In genomic region chr8:117115676-117116446, GRCm38 (mm10) we compare ENCODE assay signal across 8 mouse cellular contexts. TPM values are rescaled to one million over a fixed set of nuclear protein-coding genes. Genes with fewer than 3 reads are reported as not detected.
A peak's percentile ranks its signal among the peaks of the same experiment; 100 is the strongest.
DNase-seq lines count a peak whose midpoint lies in the region; ATAC-seq and TF ChIP-seq lines count a peak whose summit lies in the region.

No protein-coding gene starts in this region.

- no peak for DNase-seq in G1E (ENCODE audit: low spot score)
- DNase-seq in c-Kit-positive CD71-positive TER-119-negative erythroid progenitor cells, embryonic 14.5 days (ENCODE audit: low read depth): peak; percentile 39
- peak; percentile 64 for DNase-seq in lung, adult 2 months
- DNase-seq in splenic B cell, adult 2 months (ENCODE audit: low read depth, low spot score): peak; percentile 57
- DNase-seq in thymus, postnatal 0 days (ENCODE audit: low spot score): no peak
- no peak for DNase-seq in left cerebral cortex, postnatal 10 days (ENCODE audit: extremely low spot score in 1 of 2, low spot score in 2 of 2)

- H3K27me3 ChIP-seq in G1E (ENCODE audit: insufficient read depth, low read length): no peaks in the 10 kb centered on the region; the same call in 1 of the 2 replicates
- no peaks in the 10 kb centered on the region for H3K27me3 ChIP-seq in forebrain, embryonic 16.5 days (replicated peaks; ENCODE audit: control insufficient read depth, insufficient read depth, low read length)
- H3K27me3 ChIP-seq in intestine, postnatal 0 days (replicated peaks; ENCODE audit: control insufficient read depth, insufficient read depth, low read length): no peaks in the 10 kb centered on the region
- no peaks in the 10 kb centered on the region for H3K27me3 ChIP-seq in splenic B cell, adult 2 months (ENCODE audit: control insufficient read depth, insufficient read depth, low read length, poor library complexity, severe bottlenecking)

- WGBS in forebrain, embryonic 16.5 days: 16% methylated on average over 13 of the region's 13 CpGs
- WGBS in intestine, postnatal 0 days: 9% methylated on average over 13 of the region's 13 CpGs
- 15% methylated on average over 13 of the region's 13 CpGs for WGBS in lung, adult 2 months

- no peak overlapping the region for H3K27ac ChIP-seq in forebrain, embryonic 16.5 days (ENCODE audit: low read length)
- H3K27ac ChIP-seq in intestine, postnatal 0 days (ENCODE audit: low read depth, low read length): peak overlapping the region; percentile 92

- no peak overlapping the region for H3K9ac ChIP-seq in forebrain, embryonic 16.5 days (replicated peaks; ENCODE audit: low read depth, low read length)
- no peak overlapping the region for H3K9ac ChIP-seq in intestine, postnatal 0 days (ENCODE audit: low read depth, low read length)

- H3K9me3 ChIP-seq in G1E (replicated peaks): peaks cover 3% of the 10 kb centered on the region; the same call in 1 of the 2 replicates
- H3K9me3 ChIP-seq in forebrain, embryonic 16.5 days (ENCODE audit: control insufficient read depth, low read length): no peaks in the 10 kb centered on the region
- H3K9me3 ChIP-seq in intestine, postnatal 0 days (ENCODE audit: control insufficient read depth): no peaks in the 10 kb centered on the region

- intact Hi-C loops in left cerebral cortex, postnatal 10 days (cut with DNase I): no loop called here

- H3K4me2 ChIP-seq in forebrain, embryonic 16.5 days (ENCODE audit: low read length): peak overlapping the region; percentile 31
- H3K4me2 ChIP-seq in intestine, postnatal 0 days (replicated peaks; ENCODE audit: low read depth): peak overlapping the region; percentile 50

- ATAC-seq in G1E (ENCODE audit: extremely low read depth, insufficient number of reproducible peaks, low FRiP score, poor library complexity, severe bottlenecking): peak; percentile 41
- ATAC-seq in forebrain, embryonic 16.5 days: no peak
- ATAC-seq in intestine, postnatal 0 days: peak; percentile 84

- no peak overlapping the region; the same call in 1 of the 2 replicates for H3K4me3 ChIP-seq in G1E (ENCODE audit: low read depth, low read length)
- 0 out of 2 replicates have a peak overlapping the region, but pooled peaks have one; percentile 3 for H3K4me3 ChIP-seq in forebrain, embryonic 16.5 days (replicated peaks; ENCODE audit: low read length)
- no peak overlapping the region for H3K4me3 ChIP-seq in intestine, postnatal 0 days (ENCODE audit: low read depth, low read length)
- H3K4me3 ChIP-seq in lung, adult 2 months (replicated peaks; ENCODE audit: extremely low read depth, low read depth, low read length): no peak overlapping the region

- TF ChIP-seq POLR2A in lung, adult 2 months (IDR thresholded peaks at IDR 0.05; ENCODE audit: borderline replicate concordance, extremely low read depth, low read depth, low read length): no peak

- H3K36me3 ChIP-seq in G1E (replicated peaks): no peaks in the 10 kb centered on the region
- no peaks in the 10 kb centered on the region for H3K36me3 ChIP-seq in forebrain, embryonic 16.5 days (ENCODE audit: control insufficient read depth, insufficient read depth)
- no peaks in the 10 kb centered on the region for H3K36me3 ChIP-seq in intestine, postnatal 0 days (ENCODE audit: control insufficient read depth, insufficient read depth)
- no peaks in the 10 kb centered on the region for H3K36me3 ChIP-seq in splenic B cell, adult 2 months (ENCODE audit: control insufficient read depth, insufficient read depth, low read length, poor library complexity, severe bottlenecking)

- peaks cover 21% of the 10 kb centered on the region for H3K4me1 ChIP-seq in G1E (ENCODE audit: insufficient read depth, low read depth, low read length)
- H3K4me1 ChIP-seq in forebrain, embryonic 16.5 days (replicated peaks; ENCODE audit: control insufficient read depth, insufficient read depth, low read length): peaks cover 9% of the 10 kb centered on the region
- no peaks in the 10 kb centered on the region for H3K4me1 ChIP-seq in intestine, postnatal 0 days (replicated peaks; ENCODE audit: control insufficient read depth, insufficient read depth, low read length)
- no peaks in the 10 kb centered on the region for H3K4me1 ChIP-seq in lung, adult 2 months (ENCODE audit: control insufficient read depth, insufficient read depth, low read length)

- no peak for TF ChIP-seq CTCF in G1E (IDR thresholded peaks at IDR 0.05; ENCODE audit: low read depth, low read length)
- TF ChIP-seq CTCF in intestine, postnatal 0 days (IDR thresholded peaks at IDR 0.05; ENCODE audit: low read depth): peak; percentile 55
- TF ChIP-seq CTCF in lung, adult 2 months (IDR thresholded peaks at IDR 0.05; ENCODE audit: insufficient read depth, low read length): no peak

RNA-seq across cellular contexts. Expression of gene Bco1, which starts 20.2 kb away (rescaled TPM):
- total RNA-seq in G1E (2014; fragmentation: Nextera tagmentation) (not detected in 2 replicates), G1E (2017) (0.06 TPM in 1 of 2 replicates, not detected in the other)
- not detected in 2 replicates for polyA plus RNA-seq in G1E (2012)
- polyA plus RNA-seq in forebrain, embryonic 16.5 days (2015; fragmentation: Nextera tagmentation; extraction: Ambion mirVana): 0.11 TPM in 1 of 2 replicates, not detected in the other
- 0.52 and 0.55 TPM in 2 replicates for polyA plus RNA-seq in intestine, postnatal 0 days (2015; fragmentation: Nextera tagmentation; extraction: Ambion mirVana)
- 0.34 TPM in 1 of 2 replicates, not detected in the other for polyA plus RNA-seq in lung, adult 2 months (2012; rRNA removed)
- 0.09 TPM in 1 of 2 replicates, not detected in the other for polyA plus RNA-seq in thymus, postnatal 0 days (2015; fragmentation: Nextera tagmentation; extraction: Ambion mirVana)
- not detected for total RNA-seq in left cerebral cortex, postnatal 10 days (2021)

RNA-seq across cellular contexts. Expression of gene Pkd1l2, which starts 33.6 kb away (rescaled TPM):
- total RNA-seq in G1E (2014; fragmentation: Nextera tagmentation): 0.60 and 0.87 TPM in 2 replicates
- total RNA-seq in G1E (2017): 0.16 and 0.52 TPM in 2 replicates
- 0.09 and 0.18 TPM in 2 replicates for polyA plus RNA-seq in G1E (2012)
- polyA plus RNA-seq in forebrain, embryonic 16.5 days (2015; fragmentation: Nextera tagmentation; extraction: Ambion mirVana): not detected in 2 replicates
- polyA plus RNA-seq in intestine, postnatal 0 days (2015; fragmentation: Nextera tagmentation; extraction: Ambion mirVana): 0.12 and 0.33 TPM in 2 replicates
- polyA plus RNA-seq in lung, adult 2 months (2012; rRNA removed): 0.06 and 0.12 TPM in 2 replicates
- 0.12 and 0.13 TPM in 2 replicates for polyA plus RNA-seq in thymus, postnatal 0 days (2015; fragmentation: Nextera tagmentation; extraction: Ambion mirVana)
- total RNA-seq in left cerebral cortex, postnatal 10 days (2021): not detected

RNA-seq across cellular contexts. Expression of gene Gan, which starts 42.1 kb away (rescaled TPM):
- total RNA-seq in G1E (2014; fragmentation: Nextera tagmentation) (10.1 and 11.7 TPM in 2 replicates), G1E (2017) (3.7 and 5.0 TPM in 2 replicates)
- 1.4 and 1.8 TPM in 2 replicates for polyA plus RNA-seq in G1E (2012)
- 3.5 and 3.7 TPM in 2 replicates for polyA plus RNA-seq in forebrain, embryonic 16.5 days (2015; fragmentation: Nextera tagmentation; extraction: Ambion mirVana)
- polyA plus RNA-seq in intestine, postnatal 0 days (2015; fragmentation: Nextera tagmentation; extraction: Ambion mirVana): 1.1 and 1.4 TPM in 2 replicates
- 5.6 and 8.6 TPM in 2 replicates for polyA plus RNA-seq in lung, adult 2 months (2012; rRNA removed)
- polyA plus RNA-seq in thymus, postnatal 0 days (2015; fragmentation: Nextera tagmentation; extraction: Ambion mirVana): 1.5 and 2.3 TPM in 2 replicates
- total RNA-seq in left cerebral cortex, postnatal 10 days (2021): 10 to 100 TPM; 22.7 to 27.0 TPM

Comparison
In these comparisons a context has a peak if more than half of its experiments do, and no peak if none do; other contexts are left out.
1. DNase-seq: peak in c-Kit-positive CD71-positive TER-119-negative erythroid progenitor cells, embryonic 14.5 days (single experiment), lung, adult 2 months (single experiment) and splenic B cell, adult 2 months (single experiment); none in G1E (single experiment), thymus, postnatal 0 days (single experiment) and left cerebral cortex, postnatal 10 days (0 of 2).